Comparison of ENCODE assay signal across 7 mouse cellular contexts in the genomic region with DNA sequence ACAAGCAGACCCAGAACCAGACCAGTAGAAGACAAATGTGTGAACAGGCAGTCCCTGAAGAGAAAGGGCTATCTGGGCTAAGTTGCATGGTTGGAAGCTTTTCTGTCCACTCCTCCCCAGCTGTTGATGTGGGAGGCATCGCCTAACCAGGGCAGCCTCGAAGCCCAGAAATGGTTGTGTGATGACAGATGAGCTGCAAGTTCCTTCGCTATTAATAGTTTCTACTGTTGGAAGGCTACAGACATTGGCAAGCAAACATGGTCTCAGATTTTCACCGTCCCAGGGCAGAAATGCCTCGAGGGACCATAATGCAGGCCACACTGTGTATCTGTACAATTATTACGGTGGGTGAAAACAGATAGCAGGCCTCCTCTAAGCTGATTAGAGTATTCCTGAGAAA. TPM values are rescaled to one million over a fixed set of nuclear protein-coding genes. Genes with fewer than 3 reads are reported as not detected.
DNase-seq lines count a peak whose midpoint lies in the region; ATAC-seq and TF ChIP-seq lines count a peak whose summit lies in the region.

No protein-coding gene starts in this region.

- no peak for TF ChIP-seq CTCF in heart, adult 2 months (IDR thresholded peaks at IDR 0.05)

- H3K27ac ChIP-seq in midbrain, embryonic 15.5 days: no peak overlapping the region
- H3K27ac ChIP-seq in midbrain, embryonic 10.5 days (replicated peaks): no peak overlapping the region
- H3K27ac ChIP-seq in heart, adult 2 months: peak overlapping the region; percentile 90
- H3K27ac ChIP-seq in limb, embryonic 11.5 days (replicated peaks; ENCODE audit: low read depth, low read length): no peak overlapping the region
- 0 out of 2 replicates have a peak overlapping the region, but pooled peaks have one; percentile 8 for H3K27ac ChIP-seq in stomach, embryonic 16.5 days (ENCODE audit: low read length)

- 0 out of 2 replicates have a peak, but pooled peaks cover 5% of the 10 kb centered on the region for H3K27me3 ChIP-seq in midbrain, embryonic 15.5 days (replicated peaks)
- H3K27me3 ChIP-seq in midbrain, embryonic 10.5 days (ENCODE audit: low read depth, poor library complexity, severe bottlenecking): peaks cover 50% of the 10 kb centered on the region
- no peaks in the 10 kb centered on the region for H3K27me3 ChIP-seq in heart, adult 2 months (ENCODE audit: control insufficient read depth, insufficient read depth, low read length)
- peaks cover 9% of the 10 kb centered on the region for H3K27me3 ChIP-seq in limb, embryonic 11.5 days (ENCODE audit: control insufficient read depth, insufficient read depth, low read length)
- H3K27me3 ChIP-seq in stomach, embryonic 16.5 days (ENCODE audit: control insufficient read depth, insufficient read depth, low read length): 0 out of 2 replicates have a peak, but pooled peaks cover 6% of the 10 kb centered on the region

- H3K36me3 ChIP-seq in midbrain, embryonic 15.5 days (replicated peaks): no peaks in the 10 kb centered on the region
- H3K36me3 ChIP-seq in midbrain, embryonic 10.5 days: no peaks in the 10 kb centered on the region
- H3K36me3 ChIP-seq in heart, adult 2 months (ENCODE audit: control insufficient read depth, insufficient read depth, low read length): no peaks in the 10 kb centered on the region
- H3K36me3 ChIP-seq in limb, embryonic 11.5 days (ENCODE audit: control insufficient read depth, insufficient read depth, low read length): no peaks in the 10 kb centered on the region
- H3K36me3 ChIP-seq in stomach, embryonic 16.5 days (ENCODE audit: control insufficient read depth, insufficient read depth, low read length): no peaks in the 10 kb centered on the region

- no peak overlapping the region for H3K4me3 ChIP-seq in midbrain, embryonic 15.5 days
- no peak overlapping the region for H3K4me3 ChIP-seq in midbrain, embryonic 10.5 days
- H3K4me3 ChIP-seq in heart, adult 2 months: no peak overlapping the region; the same call in 1 of the 2 replicates
- H3K4me3 ChIP-seq in limb, embryonic 11.5 days (ENCODE audit: low read depth, low read length): no peak overlapping the region
- H3K4me3 ChIP-seq in stomach, embryonic 16.5 days (replicated peaks; ENCODE audit: low read length): no peak overlapping the region

- 73% methylated on average over 6 of the region's 6 CpGs for WGBS in midbrain, embryonic 15.5 days
- WGBS in midbrain, embryonic 10.5 days: 81% methylated on average over 6 of the region's 6 CpGs
- WGBS in heart, adult 2 months: 13% methylated on average over 6 of the region's 6 CpGs
- WGBS in limb, embryonic 11.5 days: 73% methylated on average over 6 of the region's 6 CpGs
- 38% methylated on average over 6 of the region's 6 CpGs for WGBS in stomach, embryonic 16.5 days

- H3K4me2 ChIP-seq in midbrain, embryonic 15.5 days: peak overlapping the region; percentile 98; the same call in 1 of the 2 replicates
- no peak overlapping the region for H3K4me2 ChIP-seq in limb, embryonic 11.5 days (ENCODE audit: low read depth, severe bottlenecking)
- peak overlapping the region; percentile 99 for H3K4me2 ChIP-seq in stomach, embryonic 16.5 days (ENCODE audit: low read depth, low read length)

- no peaks in the 10 kb centered on the region for H3K79me2 ChIP-seq in heart, adult 2 months (replicated peaks; ENCODE audit: control insufficient read depth, insufficient read depth, low read length)

- peaks cover 21% of the 10 kb centered on the region for H3K4me1 ChIP-seq in midbrain, embryonic 15.5 days
- H3K4me1 ChIP-seq in midbrain, embryonic 10.5 days: peaks cover 21% of the 10 kb centered on the region
- H3K4me1 ChIP-seq in heart, adult 2 months (ENCODE audit: control insufficient read depth, insufficient read depth, low read length): peaks cover 10% of the 10 kb centered on the region
- H3K4me1 ChIP-seq in limb, embryonic 11.5 days (ENCODE audit: control insufficient read depth, insufficient read depth, low read length): peaks cover 9% of the 10 kb centered on the region
- peaks cover 21% of the 10 kb centered on the region for H3K4me1 ChIP-seq in stomach, embryonic 16.5 days (ENCODE audit: control insufficient read depth, insufficient read depth, low read length)

- no peak for ATAC-seq in midbrain, embryonic 15.5 days (replicated peaks)
- ATAC-seq in limb, embryonic 11.5 days (ENCODE audit: insufficient number of reproducible peaks, low FRiP score, low TSS enrichment, low read depth): no peak
- ATAC-seq in stomach, embryonic 16.5 days (ENCODE audit: insufficient read depth, low FRiP score): no peak

- DNase-seq in midbrain, embryonic 10.5 days (ENCODE audit: low spot score): no peak
- peak; percentile 47 to 78 for DNase-seq in heart, adult 2 months
- DNase-seq in limb, embryonic 11.5 days (ENCODE audit: low spot score): peak; percentile 21
- no peak for DNase-seq in T-cell, adult 2 months (ENCODE audit: low spot score)
- no peak for DNase-seq in cerebellum, postnatal 14 days

- TF ChIP-seq EP300 in heart, adult 2 months (IDR thresholded peaks at IDR 0.05; ENCODE audit: insufficient read depth, low read depth, low read length): peak; percentile 69; the same call in 1 of the 2 replicates

- TF ChIP-seq POLR2A in heart, adult 2 months (IDR thresholded peaks at IDR 0.05; ENCODE audit: insufficient read depth, low read depth, low read length): peak; percentile 57

- no peak overlapping the region for H3K9ac ChIP-seq in midbrain, embryonic 15.5 days
- H3K9ac ChIP-seq in heart, adult 2 months (ENCODE audit: low read depth, low read length): no peak overlapping the region
- no peak overlapping the region for H3K9ac ChIP-seq in limb, embryonic 11.5 days (ENCODE audit: low read length)
- no peak overlapping the region for H3K9ac ChIP-seq in stomach, embryonic 16.5 days (ENCODE audit: low read length)

- intact Hi-C loops in heart, adult 2 months (cut with DNase I): loop anchor here (5.0 kb wide), 1 partner anchor 80 kb away; no protein-coding TSS in a partner anchor

- H3K9me3 ChIP-seq in midbrain, embryonic 15.5 days: no peaks in the 10 kb centered on the region
- peaks cover 1% of the 10 kb centered on the region; the same call in 1 of the 2 replicates for H3K9me3 ChIP-seq in midbrain, embryonic 10.5 days (replicated peaks)
- no peaks in the 10 kb centered on the region for H3K9me3 ChIP-seq in limb, embryonic 11.5 days (ENCODE audit: control insufficient read depth, low read length)
- H3K9me3 ChIP-seq in stomach, embryonic 16.5 days (replicated peaks; ENCODE audit: control insufficient read depth, low read length): no peaks in the 10 kb centered on the region

RNA-seq across cellular contexts. Expression of a gene that starts 1.7 kb away (rescaled TPM):
- 2.9 and 3.4 TPM in 2 replicates for polyA plus RNA-seq in midbrain, embryonic 15.5 days (2015; fragmentation: Nextera tagmentation; extraction: Ambion mirVana)
- polyA plus RNA-seq in midbrain, embryonic 10.5 days (2016; fragmentation: Nextera tagmentation; extraction: Ambion mirVana): 0.56 and 0.70 TPM in 2 replicates
- 10 to 100 TPM; 12.6 to 13.7 TPM for total RNA-seq in heart, adult 2 months (2021)
- 10.0 and 16.4 TPM in 2 replicates for polyA plus RNA-seq in heart, adult 2 months (2012; rRNA removed)
- 3.0 and 3.1 TPM in 2 replicates for polyA plus RNA-seq in limb, embryonic 11.5 days (2014; fragmentation: Nextera tagmentation; extraction: Ambion mirVana)
- polyA plus RNA-seq in stomach, embryonic 16.5 days (2015; fragmentation: Nextera tagmentation; extraction: Ambion mirVana): 3.3 and 4.2 TPM in 2 replicates

RNA-seq across cellular contexts. Expression of a gene that starts 1.7 kb away (rescaled TPM):
- polyA plus RNA-seq in midbrain, embryonic 15.5 days (2015; fragmentation: Nextera tagmentation; extraction: Ambion mirVana): 14.2 and 17.2 TPM in 2 replicates
- polyA plus RNA-seq in midbrain, embryonic 10.5 days (2016; fragmentation: Nextera tagmentation; extraction: Ambion mirVana): 1.1 and 1.6 TPM in 2 replicates
- total RNA-seq in heart, adult 2 months (2021): 10 to 100 TPM in 1 of 2 experiments, 1 to 10 TPM in 1; 9.1 to 10.6 TPM
- 5.5 and 9.5 TPM in 2 replicates for polyA plus RNA-seq in heart, adult 2 months (2012; rRNA removed)
- 5.3 and 8.6 TPM in 2 replicates for polyA plus RNA-seq in limb, embryonic 11.5 days (2014; fragmentation: Nextera tagmentation; extraction: Ambion mirVana)
- polyA plus RNA-seq in stomach, embryonic 16.5 days (2015; fragmentation: Nextera tagmentation; extraction: Ambion mirVana): 3.7 and 4.0 TPM in 2 replicates

RNA-seq across cellular contexts. Expression of a gene that starts 5.1 kb away (rescaled TPM):
- 0.36 and 0.57 TPM in 2 replicates for polyA plus RNA-seq in midbrain, embryonic 15.5 days (2015; fragmentation: Nextera tagmentation; extraction: Ambion mirVana)
- 0.02 and 0.04 TPM in 2 replicates for polyA plus RNA-seq in midbrain, embryonic 10.5 days (2016; fragmentation: Nextera tagmentation; extraction: Ambion mirVana)
- total RNA-seq in heart, adult 2 months (2021): under 1 TPM; 0.84 to 0.89 TPM
- polyA plus RNA-seq in heart, adult 2 months (2012; rRNA removed): 0.04 and 0.09 TPM in 2 replicates
- 0.09 and 0.20 TPM in 2 replicates for polyA plus RNA-seq in limb, embryonic 11.5 days (2014; fragmentation: Nextera tagmentation; extraction: Ambion mirVana)
- 0.06 and 0.23 TPM in 2 replicates for polyA plus RNA-seq in stomach, embryonic 16.5 days (2015; fragmentation: Nextera tagmentation; extraction: Ambion mirVana)

RNA-seq across cellular contexts. Expression of a gene that starts 17.7 kb away (rescaled TPM):
- polyA plus RNA-seq in midbrain, embryonic 15.5 days (2015; fragmentation: Nextera tagmentation; extraction: Ambion mirVana): 0.27 and 0.28 TPM in 2 replicates
- 0.04 and 0.14 TPM in 2 replicates for polyA plus RNA-seq in midbrain, embryonic 10.5 days (2016; fragmentation: Nextera tagmentation; extraction: Ambion mirVana)
- not detected for total RNA-seq in heart, adult 2 months (2021)
- polyA plus RNA-seq in heart, adult 2 months (2012; rRNA removed): 0.12 and 0.76 TPM in 2 replicates
- polyA plus RNA-seq in limb, embryonic 11.5 days (2014; fragmentation: Nextera tagmentation; extraction: Ambion mirVana): 0.40 and 0.55 TPM in 2 replicates
- polyA plus RNA-seq in stomach, embryonic 16.5 days (2015; fragmentation: Nextera tagmentation; extraction: Ambion mirVana): 0.52 and 0.80 TPM in 2 replicates

Comparison
In these comparisons a context has a peak if more than half of its experiments do, and no peak if none do; other contexts are left out.
1. H3K27ac ChIP-seq: peak in heart, adult 2 months (single experiment) and stomach, embryonic 16.5 days (single experiment); none in midbrain, embryonic 15.5 days (single experiment), midbrain, embryonic 10.5 days (single experiment) and limb, embryonic 11.5 days (single experiment).
2. DNase-seq: peak in heart, adult 2 months (2 of 2) and limb, embryonic 11.5 days (single experiment); none in midbrain, embryonic 10.5 days (single experiment), T-cell, adult 2 months (single experiment) and cerebellum, postnatal 14 days (0 of 2).